Mouse (Mus musculus) heart, embryonic 16.5 days (tissue): ENCODE measurements around the gene Olfr1019. TPM values are rescaled to one million over a fixed set of nuclear protein-coding genes. Genes with fewer than 3 reads are reported as not detected.

Source experiments
- polyA plus RNA-seq: library from polyadenylated mRNA; unstranded; fragments of >200 nt; fragmentation: Nextera tagmentation; extraction: Ambion mirVana; gene quantifications from 2 replicates; pipeline ENCODE4 v1.2.1, GENCODE M21; 2015

The Olfr1019 gene
- polyA plus RNA-seq, 1 experiment from 2014 or later: not detected

Other genes starting within 250 kb of the Olfr1019 start
- gene Olfr1000, start 233.6 kb downstream of the Olfr1019 start, polyA plus RNA-seq: not detected in 2 replicates
- not detected in 2 replicates for gene Olfr1002, start 194.8 kb downstream of the Olfr1019 start, polyA plus RNA-seq
- not detected in 2 replicates for gene Olfr154, start 181.0 kb downstream of the Olfr1019 start, polyA plus RNA-seq
- not detected in 2 replicates for gene Olfr1006, start 166.7 kb downstream of the Olfr1019 start, polyA plus RNA-seq
- not detected in 2 replicates for gene Olfr1008, start 156.1 kb downstream of the Olfr1019 start, polyA plus RNA-seq
- gene Olfr1009, start 130.1 kb downstream of the Olfr1019 start, polyA plus RNA-seq: not detected in 2 replicates
- not detected in 2 replicates for gene Olfr1012, start 82.7 kb downstream of the Olfr1019 start, polyA plus RNA-seq
- not detected in 2 replicates for gene Olfr1013, start 78.4 kb downstream of the Olfr1019 start, polyA plus RNA-seq
- gene Olfr1014, start 72.8 kb downstream of the Olfr1019 start, polyA plus RNA-seq: not detected in 2 replicates
- not detected in 2 replicates for gene Olfr1015, start 63.5 kb downstream of the Olfr1019 start, polyA plus RNA-seq
- not detected in 2 replicates for gene Olfr1016, start 42.9 kb downstream of the Olfr1019 start, polyA plus RNA-seq
- gene Olfr1018, start 27.0 kb downstream of the Olfr1019 start, polyA plus RNA-seq: not detected in 2 replicates
- gene Olfr1020, start 1.5 kb upstream of the Olfr1019 start, polyA plus RNA-seq: not detected in 2 replicates
- not detected in 2 replicates for gene Olfr1022, start 23.1 kb upstream of the Olfr1019 start, polyA plus RNA-seq
- gene Olfr1023, start 40.2 kb upstream of the Olfr1019 start, polyA plus RNA-seq: not detected in 2 replicates
- gene Olfr1024, start 59.6 kb upstream of the Olfr1019 start, polyA plus RNA-seq: not detected in 2 replicates
- gene Olfr1025-ps1, start 69.7 kb upstream of the Olfr1019 start, polyA plus RNA-seq: not detected in 2 replicates
- gene Olfr1026, start 76.1 kb upstream of the Olfr1019 start, polyA plus RNA-seq: not detected in 2 replicates
- gene Olfr1028, start 105.0 kb upstream of the Olfr1019 start, polyA plus RNA-seq: not detected in 2 replicates
- gene Olfr1029, start 128.4 kb upstream of the Olfr1019 start, polyA plus RNA-seq: not detected in 2 replicates
- gene Olfr1030, start 133.8 kb upstream of the Olfr1019 start, polyA plus RNA-seq: not detected in 2 replicates
- gene Olfr1031, start 144.8 kb upstream of the Olfr1019 start, polyA plus RNA-seq: not detected in 2 replicates
- gene Olfr1032, start 160.1 kb upstream of the Olfr1019 start, polyA plus RNA-seq: not detected in 2 replicates
- 6.3 and 6.4 TPM in 2 replicates for gene Olfr1033, start 175.2 kb upstream of the Olfr1019 start, polyA plus RNA-seq
- gene Olfr1034, start 200.4 kb upstream of the Olfr1019 start, polyA plus RNA-seq: 0.07 TPM in 1 of 2 replicates, not detected in the other
- not detected in 2 replicates for gene Olfr1036, start 228.5 kb upstream of the Olfr1019 start, polyA plus RNA-seq
- gene Olfr1037, start 241.9 kb upstream of the Olfr1019 start, polyA plus RNA-seq: not detected in 2 replicates